Mouse (Mus musculus): Measurements from ENCODE around the gene Acbd3. TPM values are rescaled to one million over a fixed set of nuclear protein-coding genes. Genes with fewer than 3 reads are reported as not detected.

The Acbd3 gene
- polyA plus RNA-seq, 1 experiment, result 16.1 TPM

DNA sequence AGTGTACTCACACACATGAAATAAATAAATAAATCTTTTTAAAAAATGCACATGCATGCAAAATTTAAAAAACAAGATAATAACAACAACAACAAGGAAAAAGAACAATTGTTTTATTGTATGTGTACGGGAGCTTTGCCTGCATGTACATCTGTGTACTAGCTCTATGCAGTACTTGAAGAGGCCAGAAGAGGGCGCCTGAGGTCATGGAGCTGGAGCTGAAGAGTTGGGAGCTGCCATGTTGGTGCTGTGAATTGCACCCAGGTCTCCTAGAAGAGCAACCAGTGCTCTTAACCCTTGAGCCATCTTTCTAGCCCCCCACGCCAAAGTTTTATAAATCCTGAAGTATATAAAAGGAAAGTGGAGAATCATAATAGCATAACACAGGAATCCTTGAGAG, 48.8 kb downstream of the Acbd3 start:
- 63% methylated on average over 3 of the region's 3 CpGs for WGBS
- Histone ChIP-seq H3K4me3 (replicated peaks; ENCODE audit: control insufficient read depth, low read depth, low read length) (no peak overlapping the region), H3K27ac (ENCODE audit: control insufficient read depth, insufficient read depth, low read depth, low read length, poor library complexity) (no peak overlapping the region), H3K4me1 (ENCODE audit: control insufficient read depth, insufficient read depth, low read length) (peaks cover 3% of the 10 kb centered on the region)
- no peak for TF ChIP-seq POLR2A (IDR thresholded peaks at IDR 0.05; ENCODE audit: borderline replicate concordance, control insufficient read depth, low read depth, low read length)
- TF ChIP-seq CTCF (IDR thresholded peaks at IDR 0.05; ENCODE audit: control insufficient read depth, insufficient read depth, low read length), result peak; percentile 60

DNA sequence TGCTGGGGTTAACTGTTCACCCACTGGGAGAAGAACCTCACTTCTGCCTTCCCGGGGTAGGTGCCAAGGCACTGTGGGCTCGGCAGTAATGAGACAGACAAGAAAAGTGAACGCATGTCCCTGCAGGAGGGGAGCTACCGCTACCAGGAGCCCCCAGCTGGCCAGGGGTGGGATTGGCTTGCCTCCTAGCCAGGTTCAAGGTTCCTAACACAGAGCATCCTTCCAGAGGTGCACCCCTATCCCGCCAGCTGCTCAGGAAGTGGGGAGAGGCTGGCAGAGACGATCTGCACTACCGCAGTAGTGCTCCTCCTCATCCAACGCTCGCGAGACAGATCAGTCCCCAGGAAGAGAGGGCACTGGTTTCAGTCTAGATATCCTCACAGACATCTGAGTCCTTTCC, 49.5 kb downstream of the Acbd3 start:
- Histone ChIP-seq H3K4me3 (replicated peaks; ENCODE audit: control insufficient read depth, low read depth, low read length) (no peak overlapping the region), H3K27ac (ENCODE audit: control insufficient read depth, insufficient read depth, low read depth, low read length, poor library complexity) (no peak overlapping the region), H3K4me1 (ENCODE audit: control insufficient read depth, insufficient read depth, low read length) (peaks cover 3% of the 10 kb centered on the region)
- 55% methylated on average over 10 of the region's 10 CpGs for WGBS
- TF ChIP-seq POLR2A (IDR thresholded peaks at IDR 0.05; ENCODE audit: borderline replicate concordance, control insufficient read depth, low read depth, low read length) (no peak), CTCF (IDR thresholded peaks at IDR 0.05; ENCODE audit: control insufficient read depth, insufficient read depth, low read length) (no peak)

GRCm38 (mm10) chr1:180775849-180776493, 50.1 kb downstream of the Acbd3 start:
- H3K4me3 ChIP-seq (replicated peaks; ENCODE audit: control insufficient read depth, low read depth, low read length), result no peak overlapping the region
- H3K4me1 ChIP-seq (ENCODE audit: control insufficient read depth, insufficient read depth, low read length), result peaks cover 2% of the 10 kb centered on the region
- no peak for TF ChIP-seq CTCF (IDR thresholded peaks at IDR 0.05; ENCODE audit: control insufficient read depth, insufficient read depth, low read length)
- no peak for TF ChIP-seq POLR2A (IDR thresholded peaks at IDR 0.05; ENCODE audit: borderline replicate concordance, control insufficient read depth, low read depth, low read length)
- WGBS, result 63% methylated on average over 6 of the region's 6 CpGs
- no peak overlapping the region for H3K27ac ChIP-seq (ENCODE audit: control insufficient read depth, insufficient read depth, low read depth, low read length, poor library complexity)

GRCm38 (mm10) chr1:180776494-180776893, 50.7 kb downstream of the Acbd3 start:
- no peak for TF ChIP-seq CTCF (IDR thresholded peaks at IDR 0.05; ENCODE audit: control insufficient read depth, insufficient read depth, low read length)
- no peak for TF ChIP-seq POLR2A (IDR thresholded peaks at IDR 0.05; ENCODE audit: borderline replicate concordance, control insufficient read depth, low read depth, low read length)
- no peaks in the 10 kb centered on the region; the same call in none of the 2 replicates for H3K4me1 ChIP-seq (ENCODE audit: control insufficient read depth, insufficient read depth, low read length)

GRCm38 (mm10) chr1:180777289-180777659, 51.4 kb downstream of the Acbd3 start:
- Histone ChIP-seq H3K27ac (ENCODE audit: control insufficient read depth, insufficient read depth, low read depth, low read length, poor library complexity) (peak overlapping the region; percentile 83), H3K4me1 (ENCODE audit: control insufficient read depth, insufficient read depth, low read length) (no peaks in the 10 kb centered on the region; the same call in 1 of the 2 replicates), H3K4me3 (replicated peaks; ENCODE audit: control insufficient read depth, low read depth, low read length) (peak overlapping the region; percentile 56)
- TF ChIP-seq CTCF (IDR thresholded peaks at IDR 0.05; ENCODE audit: control insufficient read depth, insufficient read depth, low read length) (no peak), POLR2A (IDR thresholded peaks at IDR 0.05; ENCODE audit: borderline replicate concordance, control insufficient read depth, low read depth, low read length) (no peak)
- WGBS, result 1% methylated on average over 10 of the region's 10 CpGs

More at GRCm38 (mm10) chr1:180776494-180776893, 50.7 kb downstream of the Acbd3 start:
- WGBS, result 76% methylated on average over 6 of the region's 6 CpGs
- Histone ChIP-seq H3K4me3 (replicated peaks; ENCODE audit: control insufficient read depth, low read depth, low read length) (no peak overlapping the region), H3K27ac (ENCODE audit: control insufficient read depth, insufficient read depth, low read depth, low read length, poor library complexity) (no peak overlapping the region)

GRCm38 (mm10) chr1:180777660-180778402, 52.0 kb downstream of the Acbd3 start:
- peak overlapping the region; percentile 83 for H3K27ac ChIP-seq (ENCODE audit: control insufficient read depth, insufficient read depth, low read depth, low read length, poor library complexity)
- H3K4me3 ChIP-seq (replicated peaks; ENCODE audit: control insufficient read depth, low read depth, low read length), result peak overlapping the region; percentile 56
- no peaks in the 10 kb centered on the region; the same call in 1 of the 2 replicates for H3K4me1 ChIP-seq (ENCODE audit: control insufficient read depth, insufficient read depth, low read length)
- WGBS, result under 1% methylated on average over 56 of the region's 56 CpGs
- peak; percentile 52; the same call in 1 of the 2 replicates for TF ChIP-seq CTCF (IDR thresholded peaks at IDR 0.05; ENCODE audit: control insufficient read depth, insufficient read depth, low read length)
- TF ChIP-seq POLR2A (IDR thresholded peaks at IDR 0.05; ENCODE audit: borderline replicate concordance, control insufficient read depth, low read depth, low read length), result peak; percentile 64; the same call in 1 of the 2 replicates

DNA sequence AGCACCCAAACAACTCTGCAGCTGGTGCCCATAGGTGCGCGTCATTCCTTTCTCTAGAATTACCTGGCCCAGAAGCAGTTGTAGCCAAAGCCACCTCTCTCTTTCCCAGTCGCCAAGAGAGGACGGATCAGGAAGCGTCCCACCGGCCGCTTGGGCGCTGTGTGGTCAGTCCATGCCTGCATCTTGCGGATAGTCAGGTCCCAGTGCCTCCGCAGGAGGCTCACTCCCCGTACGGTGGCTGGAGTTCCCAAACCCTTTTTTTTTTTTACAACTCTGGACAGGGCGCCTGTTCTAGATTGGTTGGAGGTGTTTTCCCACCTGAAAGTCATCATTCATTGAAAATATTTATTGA, 52.5 kb downstream of the Acbd3 start:
- H3K27ac ChIP-seq (ENCODE audit: control insufficient read depth, insufficient read depth, low read depth, low read length, poor library complexity), result peak overlapping the region; percentile 83; the same call in 1 of the 2 replicates
- 11% methylated on average over 13 of the region's 13 CpGs for WGBS
- H3K4me3 ChIP-seq (replicated peaks; ENCODE audit: control insufficient read depth, low read depth, low read length), result peak overlapping the region; percentile 56
- TF ChIP-seq POLR2A (IDR thresholded peaks at IDR 0.05; ENCODE audit: borderline replicate concordance, control insufficient read depth, low read depth, low read length), result no peak
- H3K4me1 ChIP-seq (ENCODE audit: control insufficient read depth, insufficient read depth, low read length), result no peaks in the 10 kb centered on the region; the same call in 1 of the 2 replicates

DNA sequence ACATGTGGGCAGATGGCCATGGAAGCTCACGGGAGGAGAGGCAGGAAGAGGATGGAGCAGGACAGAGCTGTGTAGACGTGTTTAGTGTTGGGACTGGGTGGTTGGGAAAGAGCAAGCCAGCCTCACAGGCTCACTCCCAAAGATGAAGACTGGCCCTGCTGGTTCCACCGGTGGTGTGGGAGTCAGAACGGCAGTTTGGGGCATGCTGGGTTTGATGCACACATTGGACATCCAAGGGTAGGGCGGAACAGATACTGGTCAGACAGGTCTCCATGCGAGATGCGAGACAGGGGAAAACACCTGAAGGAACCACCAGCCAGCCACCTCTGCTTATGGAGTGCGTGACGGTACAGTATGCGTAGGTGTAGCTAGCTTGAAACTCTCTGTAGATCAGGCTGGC, 53.1 kb downstream of the Acbd3 start:
- 85% methylated on average over 10 of the region's 10 CpGs for WGBS
- Histone ChIP-seq H3K27ac (ENCODE audit: control insufficient read depth, insufficient read depth, low read depth, low read length, poor library complexity) (no peak overlapping the region), H3K4me1 (ENCODE audit: control insufficient read depth, insufficient read depth, low read length) (no peaks in the 10 kb centered on the region; the same call in 1 of the 2 replicates), H3K4me3 (replicated peaks; ENCODE audit: control insufficient read depth, low read depth, low read length) (no peak overlapping the region)
- TF ChIP-seq CTCF (IDR thresholded peaks at IDR 0.05; ENCODE audit: control insufficient read depth, insufficient read depth, low read length) (no peak), POLR2A (IDR thresholded peaks at IDR 0.05; ENCODE audit: borderline replicate concordance, control insufficient read depth, low read depth, low read length) (no peak)
